Mouse (Mus musculus) gastrocnemius, adult 8-10 months (tissue): Measurements from ENCODE around the gene Klf1. TPM values are rescaled to one million over a fixed set of nuclear protein-coding genes. Genes with fewer than 3 reads are reported as not detected.
"Not testable (repeated sequence)": the region's sequence is repeated elsewhere in the genome, so short reads cannot be mapped to it uniquely, and the experiment has no call there.

Experiments used
- DNase-seq, 2 experiments: peaks; one replicate each; pipeline ENCODE4 v3.0.0; 2022; ENCODE audit warnings: low spot score in 2 of 2
- total RNA-seq, 4 experiments: library from RNA; stranded (reverse); gene quantifications; 2 replicates each; pipeline ENCODE4 v1.2.4; 2022

Gene Klf1
- total RNA-seq, 4 experiments from 2014 or later: not detected

- DNase-seq: no peak
Observed at GRCm38 (mm10) chr8:84907493-84907892, 5.8 kb downstream of the Klf1 start.

- DNase-seq: not testable (repeated sequence)
Observed at GRCm38 (mm10) chr8:84907979-84908378, 6.3 kb downstream of the Klf1 start.

- peak; percentile 96 to 98 for DNase-seq
Observed at GRCm38 (mm10) chr8:84908421-84909161, 6.9 kb downstream of the Klf1 start, which contains the start of gene Dnase2a. TSS of gene Dnase2a (plus strand) at chr8:84908560.

GRCm38 (mm10) chr8:84909162-84909767 lies 7.5 kb downstream of the Klf1 start:
- DNase-seq: no peak

GRCm38 (mm10) chr8:84909949-84910348 lies 8.2 kb downstream of the Klf1 start:
- DNase-seq: no peak

- no peak for DNase-seq
Observed at GRCm38 (mm10) chr8:84910551-84910950, 8.8 kb downstream of the Klf1 start.

- no peak for DNase-seq
Observed at GRCm38 (mm10) chr8:84911854-84912253, 10.1 kb downstream of the Klf1 start.

GRCm38 (mm10) chr8:84912391-84912790 lies 10.7 kb downstream of the Klf1 start:
- DNase-seq: no peak

- peak in 1 of 2 experiments; percentile 45 for DNase-seq
Observed at GRCm38 (mm10) chr8:84912895-84913501, 11.3 kb downstream of the Klf1 start.

GRCm38 (mm10) chr8:84913502-84913900 lies 11.8 kb downstream of the Klf1 start:
- no peak for DNase-seq

- no peak for DNase-seq
Observed at GRCm38 (mm10) chr8:84913960-84914359, 12.2 kb downstream of the Klf1 start.

GRCm38 (mm10) chr8:84915269-84915668 lies 13.5 kb downstream of the Klf1 start:
- DNase-seq: no peak

- no peak for DNase-seq
Observed at GRCm38 (mm10) chr8:84917781-84918180, 16.1 kb downstream of the Klf1 start.

- no peak for DNase-seq
Observed at GRCm38 (mm10) chr8:84918646-84919045, 16.9 kb downstream of the Klf1 start.

- DNase-seq: no peak
Observed at GRCm38 (mm10) chr8:84921596-84921995, 19.9 kb downstream of the Klf1 start.

- no peak for DNase-seq
Observed at GRCm38 (mm10) chr8:84925557-84925956, 23.8 kb downstream of the Klf1 start.

- DNase-seq: no peak
Observed at GRCm38 (mm10) chr8:84927513-84927912, 25.8 kb downstream of the Klf1 start.

GRCm38 (mm10) chr8:84928456-84929306 lies 27.0 kb downstream of the Klf1 start:
- peak in 1 of 2 experiments; percentile 41 for DNase-seq

GRCm38 (mm10) chr8:84930582-84930981 lies 28.9 kb downstream of the Klf1 start:
- DNase-seq: no peak

GRCm38 (mm10) chr8:84933767-84934559 lies 32.2 kb downstream of the Klf1 start:
- DNase-seq: no peak

GRCm38 (mm10) chr8:84934860-84935259 lies 33.1 kb downstream of the Klf1 start:
- no peak for DNase-seq
